Mouse (Mus musculus) kidney, adult 2 months (tissue): ENCODE data around the gene Oit1. TPM values are rescaled to one million over a fixed set of nuclear protein-coding genes. Genes with fewer than 3 reads are reported as not detected.
A peak's percentile ranks its signal among the peaks of the same experiment; 100 is the strongest.

ENCODE experiments used
- DNase-seq: peaks from one replicate; pipeline ENCODE4 v3.0.0; 2021
- H3K27ac ChIP-seq: fragments of 200-500 bp; 2 replicates; pipeline ENCODE4 v1.5.1; 2012; ENCODE audit warnings: low read depth, low read length, control low read depth, inconsistent platforms; ENCODE audit not compliant: insufficient read depth
- H3K27me3 ChIP-seq: fragments of 200-500 bp; replicated peaks from 2 replicates; pipeline ENCODE4 v1.6.1; 2012; ENCODE audit warnings: mild to moderate bottlenecking, moderate library complexity, low read length, inconsistent platforms; ENCODE audit not compliant: control insufficient read depth, insufficient read depth
- H3K36me3 ChIP-seq: fragments of 200-500 bp; 2 replicates; pipeline ENCODE4 v1.6.1; 2012; ENCODE audit warnings: mild to moderate bottlenecking, moderate library complexity, low read length, inconsistent platforms; ENCODE audit not compliant: control insufficient read depth, insufficient read depth
- H3K4me1 ChIP-seq: fragments of 200-500 bp; 2 replicates; pipeline ENCODE4 v1.6.1; 2011; ENCODE audit warnings: low read length; ENCODE audit not compliant: control insufficient read depth, insufficient read depth
- H3K4me3 ChIP-seq: fragments of 200-500 bp; 2 replicates; pipeline ENCODE4 v1.5.1; 2011; ENCODE audit warnings: mild to moderate bottlenecking, low read depth, low read length, control low read depth; ENCODE audit not compliant: insufficient read depth
- CTCF ChIP-seq: fragments of 200-500 bp; conservative IDR thresholded peaks from 2 replicates; pipeline ENCODE4 v1.5.1; 2011; ENCODE audit warnings: low read depth, mild to moderate bottlenecking, control low read depth, low read length, moderate library complexity, mixed read lengths; ENCODE audit not compliant: insufficient read depth, insufficient read length
- POLR2A ChIP-seq: fragments of 200-500 bp; IDR thresholded peaks from one replicate; pipeline ENCODE4 v1.6.1; 2011; ENCODE audit warnings: low read depth, low read length, control low read depth
- WGBS: fragments of 180-500 bp; shearing (Covaris S2); methylation state at CpG from one replicate; pipeline ENCODE4 v1.1.7; 2018; 5-methylcytosine and 5-hydroxymethylcytosine counted together
- polyA plus RNA-seq: library from polyadenylated mRNA; depleted of rRNA; stranded (reverse); fragments of >200 nt; gene quantifications from 2 replicates; pipeline ENCODE4 v1.2.3, GENCODE M21; 2012

Oit1 gene
- polyA plus RNA-seq, 1 experiment: 1.5 TPM

DNA sequence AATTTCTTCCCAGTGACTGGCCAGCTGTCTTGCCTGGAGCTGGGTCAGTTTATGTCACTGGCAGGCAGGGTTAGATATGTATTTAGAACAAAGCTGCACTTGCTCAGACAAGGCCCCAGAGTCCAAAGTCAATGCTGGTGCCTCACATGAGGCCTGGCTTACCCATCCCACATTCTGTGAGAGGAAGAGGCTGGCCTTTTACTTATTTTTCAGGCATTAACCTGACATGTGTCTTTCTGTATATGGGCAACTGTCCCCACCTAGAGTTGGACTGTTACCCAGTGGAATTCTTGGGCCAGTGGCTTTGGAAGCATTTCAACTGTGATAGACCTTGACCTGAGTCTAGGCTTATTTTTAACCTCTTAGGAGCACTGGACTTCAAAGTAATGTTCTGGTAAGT lies 51.6 kb downstream of the Oit1 start:
- H3K4me1 ChIP-seq: peaks cover 48% of the 10 kb centered on the region
- no peaks in the 10 kb centered on the region for H3K27me3 ChIP-seq
- TF ChIP-seq POLR2A: no peak
- no peak for TF ChIP-seq CTCF
- no peak overlapping the region for H3K4me3 ChIP-seq
- no peaks in the 10 kb centered on the region for H3K36me3 ChIP-seq
- H3K27ac ChIP-seq: peak overlapping the region; percentile 91
- peak; percentile 93 for DNase-seq

DNA sequence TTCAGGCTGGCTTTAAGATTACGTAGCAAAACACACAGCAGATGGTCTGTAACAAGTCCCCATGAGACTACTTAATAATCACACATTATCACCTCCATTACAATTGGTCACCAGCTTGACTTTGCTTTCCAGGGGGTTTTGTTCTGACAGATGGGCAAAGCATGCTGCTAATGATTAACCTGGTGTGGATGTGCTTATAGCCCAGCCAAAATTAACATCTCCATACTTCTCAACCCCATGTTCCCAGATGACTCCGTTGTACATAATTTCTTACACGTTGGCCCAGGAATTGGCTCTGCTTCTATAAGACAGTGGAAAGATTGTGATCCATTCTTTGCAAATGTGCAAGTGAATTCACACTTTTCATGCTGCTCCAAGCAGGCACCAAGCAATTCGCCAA lies 52.8 kb downstream of the Oit1 start:
- Histone ChIP-seq H3K4me1 (peaks cover 43% of the 10 kb centered on the region), H3K4me3 (no peak overlapping the region), H3K27ac (peak overlapping the region; percentile 91), H3K27me3 (no peaks in the 10 kb centered on the region), H3K36me3 (no peaks in the 10 kb centered on the region)
- WGBS: 44% methylated on average over 4 of the region's 4 CpGs
- no peak for DNase-seq
- no peak for TF ChIP-seq POLR2A

DNA sequence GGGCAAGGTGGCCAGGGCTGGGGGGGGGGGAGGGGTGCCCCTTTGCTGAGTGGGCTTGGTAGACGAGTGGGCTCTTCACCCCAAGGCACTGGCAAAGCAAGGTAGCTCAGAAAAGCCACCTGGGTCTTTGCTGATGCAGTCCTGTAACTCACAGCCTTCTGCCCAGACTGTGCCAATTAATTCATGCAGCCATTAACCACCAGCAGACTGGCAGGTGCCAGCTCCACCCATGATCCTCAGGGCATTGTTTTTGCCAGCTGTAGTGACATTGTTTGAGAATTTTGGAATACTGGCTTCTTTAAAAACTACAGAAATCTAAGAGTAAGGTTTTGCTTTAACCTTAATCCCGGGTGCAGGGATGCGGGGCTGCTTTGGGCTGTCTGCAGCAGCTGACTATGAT lies 58.0 kb downstream of the Oit1 start:
- TF ChIP-seq POLR2A: no peak
- no peak for TF ChIP-seq CTCF

DNA sequence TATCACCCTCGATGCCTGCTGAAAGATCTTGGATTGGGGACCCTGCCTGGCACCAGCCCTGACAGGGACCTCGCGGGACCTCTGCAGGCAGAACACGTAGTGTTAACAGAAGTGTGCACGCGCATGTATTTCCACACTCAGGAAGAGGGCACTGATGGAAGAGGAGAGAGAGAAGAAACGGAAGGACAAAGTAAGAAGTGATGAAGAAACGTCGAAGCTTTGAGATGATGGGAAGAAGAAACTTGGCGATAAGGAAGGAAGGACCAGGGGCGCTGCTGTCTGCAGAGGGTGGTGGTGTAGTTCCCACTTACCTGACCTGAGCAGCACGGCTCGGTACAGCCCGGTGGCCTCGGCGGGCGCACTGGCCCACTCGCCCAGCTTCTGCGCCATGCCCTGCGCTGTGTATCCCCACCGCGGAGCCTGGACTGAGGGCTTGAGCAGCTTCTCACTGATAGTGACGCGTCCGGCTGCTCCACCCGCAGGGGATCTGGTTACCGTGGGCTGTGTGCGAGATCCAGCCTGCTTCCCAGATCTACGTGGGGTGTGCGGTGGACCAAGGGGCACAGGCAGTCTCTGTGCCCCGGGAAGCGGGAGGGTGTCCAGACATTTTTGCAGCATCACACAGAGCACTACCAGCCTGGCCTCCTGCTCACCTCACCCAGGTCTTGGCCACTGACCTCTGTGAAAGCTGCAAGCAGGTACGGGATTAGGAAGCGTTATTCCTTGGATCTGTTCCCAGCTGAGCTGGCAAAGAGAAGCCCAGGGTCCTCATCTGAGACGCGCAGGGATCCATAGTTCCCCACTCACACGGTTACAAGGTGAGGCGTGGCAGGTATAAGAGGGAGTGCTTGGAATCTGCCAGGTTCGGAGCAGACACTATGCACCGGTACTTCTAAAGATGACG lies 61.1 kb downstream of the Oit1 start, which contains the start of gene Fam107a:
TSS of gene Fam107a (minus strand) at position 830 of the 904 bp plus-strand sequence.
- no peaks in the 10 kb centered on the region for H3K36me3 ChIP-seq
- peak within 1 kb of the TSS; percentile 91 for H3K27ac ChIP-seq
- WGBS: 21% methylated on average over 41 of the region's 41 CpGs
- H3K4me1 ChIP-seq: peaks cover 11% of the 10 kb centered on the region; the same call in 1 of the 2 replicates
- H3K27me3 ChIP-seq: no peaks in the 10 kb centered on the region
- TF ChIP-seq CTCF (no peak), POLR2A (no peak)
- no peak for DNase-seq
- peak within 1 kb of the TSS; percentile 53 for H3K4me3 ChIP-seq

More for the DNA sequence above, 58.0 kb downstream of the Oit1 start:
- Histone ChIP-seq H3K4me3 (no peak overlapping the region), H3K4me1 (peaks cover 17% of the 10 kb centered on the region), H3K36me3 (no peaks in the 10 kb centered on the region), H3K27ac (peak overlapping the region; percentile 72), H3K27me3 (no peaks in the 10 kb centered on the region)
- WGBS: 56% methylated on average over 3 of the region's 3 CpGs
- DNase-seq: peak; percentile 89

DNA sequence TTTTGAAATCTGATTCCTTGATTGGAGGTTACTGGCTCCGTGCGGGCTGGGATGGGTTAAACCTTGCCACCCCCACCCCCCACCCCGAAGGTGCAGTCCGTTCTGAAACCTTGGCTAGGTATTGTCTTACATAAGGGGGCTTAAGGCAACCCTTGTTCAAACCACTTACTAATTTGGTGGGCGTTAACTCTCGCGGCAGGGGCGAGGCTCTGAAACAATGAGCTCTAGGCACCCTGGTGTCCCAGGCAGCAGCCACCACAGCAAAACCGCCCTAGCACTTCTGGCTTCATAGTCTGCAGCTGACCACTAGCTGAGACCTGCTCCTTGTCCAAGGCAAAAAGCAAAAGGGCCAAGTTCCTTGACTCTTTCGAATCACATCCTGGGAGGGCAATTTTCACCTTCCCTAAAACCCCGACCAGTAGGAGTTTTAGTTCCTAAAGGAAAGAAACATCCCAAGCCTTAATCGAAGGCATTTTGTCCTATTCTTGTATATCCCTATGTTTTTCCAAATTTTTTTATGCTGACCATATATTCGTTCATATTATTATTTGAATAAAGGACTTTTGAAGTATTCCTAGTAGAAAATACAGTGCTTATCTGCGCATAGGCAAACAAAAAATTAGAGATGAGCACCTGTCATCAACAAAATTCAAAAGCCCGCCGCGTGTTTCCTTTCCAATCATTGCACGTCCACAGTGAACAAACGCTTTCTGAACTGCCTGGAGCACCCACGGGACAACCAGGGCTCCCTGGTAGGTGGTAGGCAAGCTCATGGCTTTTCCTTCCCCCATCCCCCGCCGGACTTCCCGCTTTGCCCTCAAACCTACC lies 62.0 kb downstream of the Oit1 start:
- Histone ChIP-seq H3K4me1 (peaks cover 11% of the 10 kb centered on the region; the same call in 1 of the 2 replicates), H3K4me3 (peak overlapping the region; percentile 53), H3K36me3 (no peaks in the 10 kb centered on the region), H3K27ac (peak overlapping the region; percentile 91), H3K27me3 (no peaks in the 10 kb centered on the region)
- peak; percentile 49 for DNase-seq
- 21% methylated on average over 23 of the region's 23 CpGs for WGBS
- TF ChIP-seq POLR2A (no peak), CTCF (no peak)

DNA sequence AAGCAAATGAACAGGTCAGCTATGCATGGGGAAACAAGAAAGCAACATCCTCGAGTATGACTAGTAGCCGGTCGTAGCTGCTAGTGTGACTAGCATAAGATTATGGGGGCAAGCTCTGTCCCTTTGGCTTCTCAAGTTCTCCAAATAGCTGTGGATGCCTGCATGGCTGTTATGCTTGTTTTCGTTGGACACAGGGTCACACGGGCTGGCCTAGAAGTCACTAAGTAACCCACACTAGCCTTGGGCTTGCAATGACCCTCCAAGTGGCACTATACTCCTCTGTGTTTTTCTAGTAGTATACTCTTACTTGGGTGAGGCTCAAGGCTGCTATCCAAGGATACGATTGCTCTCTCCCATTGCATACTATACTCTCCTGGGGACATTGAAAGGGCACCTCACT lies 63.4 kb downstream of the Oit1 start:
- Histone ChIP-seq H3K27ac (peak overlapping the region; percentile 94), H3K4me1 (peaks cover 13% of the 10 kb centered on the region; the same call in 1 of the 2 replicates), H3K4me3 (no peak overlapping the region), H3K27me3 (no peaks in the 10 kb centered on the region), H3K36me3 (no peaks in the 10 kb centered on the region)
- peak; percentile 55 for DNase-seq
- WGBS: 55% methylated on average over 6 of the region's 6 CpGs
- TF ChIP-seq CTCF: no peak
- no peak for TF ChIP-seq POLR2A

DNA sequence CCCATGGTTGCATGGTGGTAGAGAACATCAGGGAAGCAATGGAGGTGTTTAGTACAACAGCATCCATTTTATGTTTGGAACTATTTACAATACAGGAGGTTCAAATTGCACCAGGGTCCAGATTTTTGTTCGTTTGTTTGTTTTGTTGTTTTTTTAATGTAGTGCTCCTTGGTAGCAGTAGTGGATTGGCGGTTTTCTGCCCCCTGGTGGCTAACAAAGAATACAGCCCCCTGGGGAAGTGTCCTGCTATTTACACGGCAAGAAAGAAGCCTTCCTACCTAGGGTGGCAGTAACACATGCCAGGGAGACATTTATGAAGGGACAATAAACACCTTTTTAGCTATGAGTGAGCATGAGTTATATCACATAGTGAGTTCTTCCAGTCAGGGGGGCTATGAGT lies 64.0 kb downstream of the Oit1 start:
- peak; percentile 54 for DNase-seq
- Histone ChIP-seq H3K36me3 (no peaks in the 10 kb centered on the region), H3K4me3 (no peak overlapping the region), H3K4me1 (peaks cover 11% of the 10 kb centered on the region; the same call in 1 of the 2 replicates), H3K27me3 (no peaks in the 10 kb centered on the region), H3K27ac (peak overlapping the region; percentile 94)
- WGBS: 31% methylated on average over 3 of the region's 3 CpGs
- TF ChIP-seq CTCF (peak; percentile 55), POLR2A (no peak)
